Mouse (Mus musculus): ENCODE data around the gene Itgb7. TPM values are rescaled to one million over a fixed set of nuclear protein-coding genes. Genes with fewer than 3 reads are reported as not detected.

Itgb7 gene
- total and polyA plus RNA-seq, 3 experiments: 7.4 to 15.2 TPM; not detected in 1

- peaks cover 14% of the 10 kb centered on the region in 2 experiments for H3K27me3 ChIP-seq (ENCODE audit: control insufficient read depth in 1 of 2, insufficient read depth in 2 of 2, low read length in 2 of 2)
- no peak for DNase-seq (ENCODE audit: low read depth, low spot score)
- H3K36me3 ChIP-seq (ENCODE audit: control insufficient read depth in 1 of 2, insufficient read depth in 2 of 2, low read length in 2 of 2): peaks cover 0 to 3% of the 10 kb centered on the region in 2 experiments; a peak in 1 of 4 replicates
- H3K27ac ChIP-seq (ENCODE audit: control insufficient read depth, low read depth, low read length): no peak overlapping the region
- no peak overlapping the region for H3K9ac ChIP-seq (ENCODE audit: control insufficient read depth, low read depth, low read length, poor library complexity, severe bottlenecking)
- peaks cover 0 to 4% of the 10 kb centered on the region in 2 experiments; a peak in 2 of 4 replicates for H3K4me1 ChIP-seq (ENCODE audit: control insufficient read depth in 1 of 2, insufficient read depth in 2 of 2, low read length in 2 of 2)
- no peaks in the 10 kb centered on the region for H3K79me2 ChIP-seq (ENCODE audit: control insufficient read depth, insufficient read depth, low read length, poor library complexity)
- TF ChIP-seq SMC3 (IDR thresholded peaks at IDR 0.05; ENCODE audit: low read depth, low read length): peak; percentile 80
- TF ChIP-seq CTCF (IDR thresholded peaks at IDR 0.05 in 2 of 3, conservative IDR thresholded peaks at IDR 0.05 in 1 of 3; ENCODE audit: control insufficient read depth in 1 of 3, insufficient read depth in 1 of 3, low read depth in 2 of 3, low read length in 3 of 3, poor library complexity in 1 of 3, severe bottlenecking in 1 of 3): peak; percentile 34 to 72 (median 64)
- TF ChIP-seq KAT2A (conservative IDR thresholded peaks at IDR 0.05; ENCODE audit: low read depth, low read length): no peak
- no peak for TF ChIP-seq E2F4 (IDR thresholded peaks at IDR 0.05; ENCODE audit: borderline replicate concordance, low read depth, low read length)
- peak; percentile 41; the same call in 1 of the 2 replicates for TF ChIP-seq MAX (IDR thresholded peaks at IDR 0.05; ENCODE audit: low read length)
- peak; percentile 70 for TF ChIP-seq RAD21 (IDR thresholded peaks at IDR 0.05; ENCODE audit: low read depth, low read length)
- no peak for TF ChIP-seq TBP (IDR thresholded peaks at IDR 0.05; ENCODE audit: low read depth, low read length)
- peak; percentile 75 for TF ChIP-seq ZC3H11A (IDR thresholded peaks at IDR 0.05; ENCODE audit: low read depth, low read length)
- TF ChIP-seq HCFC1 (IDR thresholded peaks at IDR 0.05; ENCODE audit: low read depth, low read length): no peak
- TF ChIP-seq MEF2A (IDR thresholded peaks at IDR 0.05; ENCODE audit: extremely low read depth, insufficient replicate concordance, low read depth, low read length, poor library complexity, severe bottlenecking): no peak
- peak; percentile 79 for TF ChIP-seq MYC (IDR thresholded peaks at IDR 0.05; ENCODE audit: low read depth, low read length)
- no peaks in the 10 kb centered on the region for H3K9me3 ChIP-seq (replicated peaks; ENCODE audit: insufficient read depth, low read length)
- no peak overlapping the region for H3K4me3 ChIP-seq (ENCODE audit: control insufficient read depth in 1 of 2, insufficient read depth in 1 of 2, low read depth in 2 of 2, low read length in 2 of 2)
These were observed 42.4 kb upstream of the Itgb7 start for GRCm38 (mm10) chr15:102273982-102274716.

GRCm38 (mm10) chr15:102271441-102271840, 39.7 kb upstream of the Itgb7 start:
- no peak overlapping the region for H3K9ac ChIP-seq (ENCODE audit: control insufficient read depth, low read depth, low read length, poor library complexity, severe bottlenecking)
- H3K4me1 ChIP-seq (ENCODE audit: control insufficient read depth in 1 of 2, insufficient read depth in 2 of 2, low read length in 2 of 2): no peaks in the 10 kb centered on the region
- H3K27me3 ChIP-seq (ENCODE audit: control insufficient read depth in 1 of 2, insufficient read depth in 2 of 2, low read length in 2 of 2): peaks cover 16 to 20% of the 10 kb centered on the region in 2 experiments
- H3K36me3 ChIP-seq (ENCODE audit: control insufficient read depth in 1 of 2, insufficient read depth in 2 of 2, low read length in 2 of 2): no peaks in the 10 kb centered on the region
- no peaks in the 10 kb centered on the region for H3K9me3 ChIP-seq (replicated peaks; ENCODE audit: insufficient read depth, low read length)
- no peak for DNase-seq (ENCODE audit: low read depth, low spot score)
- TF ChIP-seq EP300 (IDR thresholded peaks at IDR 0.05; ENCODE audit: low read depth in 1 of 2, low read length in 2 of 2) (no peak), NELFE (IDR thresholded peaks at IDR 0.05; ENCODE audit: low read depth, low read length) (no peak), POLR2A (IDR thresholded peaks at IDR 0.05; ENCODE audit: control insufficient read depth in 1 of 2, insufficient read depth in 1 of 2, low read depth in 1 of 2, low read length in 2 of 2, poor library complexity in 1 of 2) (no peak), USF2 (IDR thresholded peaks at IDR 0.05; ENCODE audit: borderline replicate concordance in 1 of 2, insufficient read depth in 1 of 2, low read depth in 1 of 2, low read length in 2 of 2) (no peak), ETS1 (IDR thresholded peaks at IDR 0.05; ENCODE audit: low read depth, low read length) (no peak), TBP (IDR thresholded peaks at IDR 0.05; ENCODE audit: low read depth, low read length) (no peak), MAX (IDR thresholded peaks at IDR 0.05; ENCODE audit: low read length) (no peak), ZMIZ1 (IDR thresholded peaks at IDR 0.05; ENCODE audit: low read depth, low read length) (no peak), TCF12 (IDR thresholded peaks at IDR 0.05; ENCODE audit: low read depth, low read length) (no peak), POLR2AphosphoS5 (IDR thresholded peaks at IDR 0.05; ENCODE audit: borderline replicate concordance, low read depth, low read length) (no peak), MYB (IDR thresholded peaks at IDR 0.05; ENCODE audit: low read depth, low read length) (no peak), NRF1 (IDR thresholded peaks at IDR 0.05; ENCODE audit: insufficient read depth, low read depth, low read length, poor library complexity, severe bottlenecking) (no peak), SMC3 (IDR thresholded peaks at IDR 0.05; ENCODE audit: low read depth, low read length) (no peak), HCFC1 (IDR thresholded peaks at IDR 0.05; ENCODE audit: low read depth, low read length) (no peak), USF1 (IDR thresholded peaks at IDR 0.05; ENCODE audit: low read depth, low read length) (no peak)
- no peaks in the 10 kb centered on the region for H3K79me2 ChIP-seq (ENCODE audit: control insufficient read depth, insufficient read depth, low read length, poor library complexity)
- no peak overlapping the region for H3K27ac ChIP-seq (ENCODE audit: control insufficient read depth, low read depth, low read length)
- H3K4me3 ChIP-seq (ENCODE audit: control insufficient read depth in 1 of 2, insufficient read depth in 1 of 2, low read depth in 2 of 2, low read length in 2 of 2): no peak overlapping the region

Data from MEL (cell line).